Mouse (Mus musculus) CD4-positive, CD25-positive, alpha-beta regulatory T cell, adult 9 weeks (primary cell): ENCODE results near the gene Gm21721. TPM values are rescaled to one million over a fixed set of nuclear protein-coding genes. Genes with fewer than 3 reads are reported as not detected.

Experiments
- polyA plus RNA-seq: library from polyadenylated mRNA; unstranded; fragments of 100-300 nt; shearing (Covaris generic); gene quantifications from one replicate; pipeline ENCODE4 v1.2.1, GENCODE M21; 2017

Gm21721 gene
- not detected for polyA plus RNA-seq

DNA sequence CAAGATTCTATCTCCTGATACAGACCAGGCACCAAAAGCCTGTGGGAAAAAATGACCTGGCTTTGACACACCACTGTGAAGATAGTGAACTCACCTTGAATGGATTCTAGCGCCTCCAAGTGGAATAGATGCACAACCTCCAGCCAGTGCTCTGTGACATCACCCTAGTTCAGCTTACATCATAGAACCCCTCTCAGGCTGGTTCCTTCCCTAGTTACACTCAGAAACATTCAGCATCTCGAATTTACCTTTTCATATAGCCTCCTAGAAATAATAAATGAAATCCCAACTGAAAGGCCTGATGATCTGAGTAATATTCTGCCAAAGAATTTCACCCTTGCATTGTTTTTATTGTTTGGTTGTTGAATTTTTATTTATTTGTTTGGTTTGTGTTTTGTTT is at the start of gene Gm21721:
TSS of gene Gm21721 (minus strand) at position 101 of the 400 bp plus-strand sequence.

Other genes starting within 250 kb of the Gm21721 start
- gene Gm21292, start 68.3 kb downstream of the Gm21721 start, polyA plus RNA-seq: not detected
- gene Gm21812, start 145.0 kb upstream of the Gm21721 start, polyA plus RNA-seq: not detected
- not detected for gene Gm21874, start 214.0 kb upstream of the Gm21721 start, polyA plus RNA-seq